Mouse (Mus musculus) 3134 (cell line): Measurements from ENCODE around the gene Acadl.

Experiments
- DNase-seq: peaks from one replicate; pipeline ENCODE4 v3.0.0-alpha.2; 2011; ENCODE audit warnings: low spot score; ENCODE audit not compliant: insufficient read length; ENCODE audit errors: extremely low read depth

Acadl gene

DNA sequence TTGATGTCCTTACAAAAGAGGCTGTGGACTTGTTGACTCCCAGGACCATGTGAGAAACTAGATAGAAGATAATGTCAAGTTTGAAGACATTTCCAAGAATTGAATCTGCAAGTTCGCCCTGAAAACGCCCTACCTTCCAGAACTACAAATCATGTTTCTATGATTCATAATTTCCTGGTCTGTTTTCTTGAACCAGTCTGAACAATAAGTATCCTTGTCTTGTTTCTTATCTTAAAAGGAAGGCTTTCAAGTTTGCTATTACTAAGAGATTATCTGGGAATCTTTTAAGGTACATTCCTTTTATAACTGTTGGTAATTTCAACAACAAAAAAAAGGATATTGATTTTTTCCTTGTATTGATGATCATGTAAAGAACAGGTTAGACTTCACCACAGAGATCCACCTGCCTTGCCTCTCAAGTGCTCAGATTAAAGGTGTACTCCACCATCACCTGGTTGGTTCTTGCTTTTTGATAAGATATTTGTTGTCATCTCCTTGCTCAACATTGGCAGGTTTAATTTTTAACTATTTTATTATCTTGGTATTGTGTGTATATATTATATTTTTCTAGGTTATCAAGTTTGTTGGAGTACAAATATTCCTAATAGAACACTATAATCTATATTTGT lies 70.1 kb downstream of the Acadl start:
- DNase-seq = no peak

- no peak for DNase-seq
Measured at GRCm38 (mm10) chr1:66782296-66782695, 80.8 kb downstream of the Acadl start.

DNA sequence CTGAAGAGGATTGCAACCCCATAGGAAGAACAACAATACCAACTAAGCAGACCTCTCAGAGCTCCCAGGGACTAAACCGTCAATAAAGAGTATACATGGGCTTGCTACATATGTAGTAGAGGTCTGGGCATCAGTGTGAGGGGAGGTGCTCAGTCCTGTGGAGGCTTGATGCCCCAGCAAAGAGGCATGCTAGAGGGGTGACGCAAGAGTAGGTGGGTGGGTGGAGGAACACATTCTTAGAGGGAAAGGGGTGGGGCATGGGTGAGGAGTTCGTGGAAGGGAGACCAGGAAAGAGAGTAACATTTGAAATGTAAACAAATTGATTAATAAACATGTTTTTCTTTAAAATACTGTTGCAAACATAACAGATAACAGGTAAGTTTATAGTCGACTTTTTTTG lies 82.0 kb downstream of the Acadl start:
- DNase-seq = no peak
